Mouse (Mus musculus) colon, adult 2 months (tissue): ENCODE results near the gene Bcl6. TPM values are rescaled to one million over a fixed set of nuclear protein-coding genes. Genes with fewer than 3 reads are reported as not detected.

Experiments used
- polyA plus RNA-seq: library from polyadenylated mRNA; depleted of rRNA; stranded (reverse); fragments of >200 nt; gene quantifications from 2 replicates; pipeline ENCODE4 v1.2.3, GENCODE M21; 2012; rRNA removed

The Bcl6 gene
- 7.7 and 8.0 TPM in 2 replicates for polyA plus RNA-seq

GRCm38 (mm10) chr16:23988466-23989208 is at the start of gene Bcl6, which contains the start of gene Gm37419:
Gene Bcl6 (minus strand): TSS chr16:23988852.
Gene Gm37419 (plus strand): TSS chr16:23988482.

DNA sequence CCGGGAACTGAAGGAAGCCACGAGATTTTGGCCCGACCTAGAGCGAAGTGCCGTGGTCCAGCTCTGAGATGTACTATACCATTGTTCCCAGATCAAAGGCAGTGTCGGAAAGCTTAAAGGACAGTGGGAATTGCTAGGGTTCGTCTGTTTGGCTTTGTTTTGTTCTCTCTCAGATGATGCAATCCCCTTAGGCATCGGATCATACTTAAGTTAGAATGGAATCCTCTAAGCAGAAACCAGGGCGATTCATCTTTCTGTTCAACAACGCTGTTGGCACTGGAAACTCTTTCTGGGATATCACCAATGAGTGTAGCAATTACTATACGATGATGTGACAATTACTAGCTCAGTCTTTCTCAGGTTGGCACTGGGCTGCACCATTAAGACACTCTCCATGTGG is 56.4 kb downstream of the Bcl6 start, which contains the start of gene Rtp2:
Rtp2 (minus strand) TSS at position 101 of the 400 bp plus-strand sequence.

Other genes with a start within 250 kb of the Bcl6 start
- 76.6 and 87.3 TPM in 2 replicates for gene Sst, start 97.9 kb downstream of the Bcl6 start, polyA plus RNA-seq
- not detected in 2 replicates for gene Rtp2, start 56.5 kb downstream of the Bcl6 start, polyA plus RNA-seq
- not detected in 2 replicates for gene Gm37419, start 370 bp downstream of the Bcl6 start, polyA plus RNA-seq